Mouse (Mus musculus) frontal cortex, postnatal 10 days (tissue): Measurements from ENCODE around the gene Ccdc151.

Experiments
- DNase-seq, 2 experiments: peaks; one replicate each; pipeline ENCODE4 v3.0.0; 2022; ENCODE audit warnings: low spot score in 2 of 2, mixed read lengths in 1 of 2

Ccdc151 gene

DNA sequence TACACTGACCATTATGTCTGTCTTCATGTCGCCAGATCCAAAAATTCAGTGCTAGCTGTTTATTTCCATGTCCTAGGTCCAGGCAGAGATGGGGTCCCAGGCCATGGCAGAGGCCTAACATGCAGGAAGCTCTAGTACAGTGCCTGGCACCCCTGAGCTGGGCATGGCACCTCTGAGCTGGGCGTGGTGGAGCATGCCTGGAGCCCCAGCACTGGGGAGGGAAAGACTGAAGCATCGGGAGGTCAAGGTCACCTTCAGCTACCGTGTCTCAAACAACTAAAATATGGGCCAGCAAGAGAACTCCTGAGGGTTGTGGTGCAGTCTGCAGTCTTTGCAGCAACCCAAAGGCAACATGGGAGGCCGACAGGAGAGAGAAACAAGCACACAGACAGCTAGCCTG, 44.1 kb downstream of the Ccdc151 start:
- no peak for DNase-seq

DNA sequence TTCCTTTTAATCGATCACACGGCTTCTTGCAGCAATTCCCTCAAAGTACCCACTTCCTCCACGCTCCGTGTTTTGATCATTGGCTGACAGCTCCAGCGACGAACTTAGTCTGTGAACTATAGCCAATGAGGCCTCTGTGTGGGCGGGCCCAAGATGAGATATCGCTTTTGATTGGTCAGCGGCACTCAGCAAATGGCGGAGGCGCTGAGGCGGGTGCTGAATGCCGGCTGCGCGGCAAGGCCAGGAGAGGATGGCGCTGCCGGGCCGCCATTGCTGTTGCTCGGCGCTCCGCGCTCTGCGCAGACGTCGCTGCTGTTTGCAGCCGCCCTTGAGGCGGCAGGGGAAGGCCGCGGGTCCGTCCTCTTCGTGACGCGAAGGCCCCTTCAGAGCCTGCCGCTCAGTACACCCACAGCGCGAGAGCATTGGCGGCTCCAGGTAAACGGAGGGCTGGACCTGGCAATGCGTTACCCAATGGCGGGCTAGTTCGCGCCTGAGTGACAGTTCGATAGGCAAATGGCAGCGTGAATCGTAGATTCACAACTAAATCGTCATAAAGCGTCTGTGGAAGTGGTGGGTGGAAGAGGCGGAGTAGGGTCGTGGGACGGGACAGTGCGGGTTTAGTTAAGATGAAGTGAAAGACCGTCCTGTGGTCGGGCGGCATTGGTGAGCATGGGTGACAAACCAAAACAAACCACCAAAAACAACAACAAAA, 46.7 kb downstream of the Ccdc151 start, which contains the start of gene Swsap1:
Swsap1 (plus strand) TSS at position 186 of the 712 bp plus-strand sequence.
- DNase-seq = peak; percentile 97 to 99

DNA sequence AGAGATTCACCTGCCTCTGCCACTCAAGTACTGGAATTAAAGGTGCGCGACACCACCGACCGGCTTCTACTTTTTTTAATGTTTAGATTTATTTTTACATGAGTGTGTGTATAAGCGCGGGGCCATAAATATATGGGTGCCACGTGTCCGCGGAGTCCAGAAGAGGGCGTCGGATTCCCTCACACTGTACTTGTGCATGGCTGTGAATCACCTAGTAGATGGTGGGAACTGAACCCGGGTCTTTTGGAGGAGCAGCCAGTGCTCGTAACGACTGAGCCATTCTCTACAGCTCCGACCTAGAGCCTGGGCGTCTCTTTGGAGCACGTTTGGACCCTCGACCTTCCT, 47.2 kb downstream of the Ccdc151 start:
- DNase-seq = no peak

DNA sequence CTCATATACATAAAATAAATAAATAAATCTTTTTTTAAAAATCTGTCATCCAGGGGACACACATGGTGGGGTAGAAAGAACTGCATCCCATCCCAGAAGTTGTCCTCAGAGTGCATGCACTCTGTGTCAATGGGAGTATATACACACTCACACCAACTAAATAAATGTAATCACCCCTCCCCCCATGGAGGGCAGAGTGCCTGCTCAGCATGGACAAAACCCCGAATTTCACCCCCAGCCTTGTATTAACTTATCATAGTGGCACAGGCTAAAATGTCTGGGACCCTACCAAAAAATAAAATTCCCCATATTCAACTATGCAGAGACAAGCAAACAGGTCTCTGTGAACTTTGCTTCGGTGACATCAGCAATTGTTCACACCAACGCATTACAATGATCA, 47.8 kb downstream of the Ccdc151 start:
- no peak for DNase-seq

DNA sequence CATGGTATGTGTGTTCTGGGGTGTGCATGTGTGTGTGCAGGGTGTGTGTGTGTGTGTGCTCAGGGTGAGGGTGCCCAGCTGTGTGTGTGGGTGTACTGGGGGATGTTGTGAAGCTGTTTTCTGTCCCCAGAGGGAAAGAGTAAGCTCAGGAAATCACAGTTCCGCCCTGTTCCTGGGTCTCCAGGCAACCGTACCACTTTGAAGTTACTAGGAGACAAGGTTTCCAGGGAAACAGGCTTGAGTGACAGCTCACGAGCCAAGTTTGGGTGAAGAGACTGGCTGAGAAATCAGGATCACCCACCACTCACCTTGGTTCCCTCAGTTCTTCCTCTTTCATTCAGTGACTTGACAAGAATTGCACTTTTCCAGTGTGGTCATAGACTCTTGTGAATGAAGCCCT, 48.8 kb downstream of the Ccdc151 start:
- DNase-seq = peak; percentile 62 to 78

DNA sequence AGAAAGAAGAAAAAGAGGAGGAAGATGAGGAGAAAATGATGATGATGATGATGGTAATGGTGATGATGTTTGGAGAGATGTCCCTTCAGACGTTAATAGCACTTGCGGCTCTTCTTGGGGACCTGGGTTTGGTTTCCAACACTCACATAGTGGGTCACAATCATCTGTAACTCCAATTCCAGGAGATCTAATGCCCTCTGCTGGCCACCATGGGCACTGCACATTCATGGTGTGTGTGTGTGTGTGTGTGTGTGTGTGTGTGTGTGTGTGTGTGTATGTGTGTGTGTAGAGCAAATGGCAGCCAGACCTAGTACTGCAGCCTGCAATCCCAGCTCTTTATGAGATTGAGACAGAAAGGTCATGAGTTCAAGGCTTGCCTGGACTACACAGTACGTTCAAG, 50.5 kb downstream of the Ccdc151 start:
- no peak for DNase-seq

DNA sequence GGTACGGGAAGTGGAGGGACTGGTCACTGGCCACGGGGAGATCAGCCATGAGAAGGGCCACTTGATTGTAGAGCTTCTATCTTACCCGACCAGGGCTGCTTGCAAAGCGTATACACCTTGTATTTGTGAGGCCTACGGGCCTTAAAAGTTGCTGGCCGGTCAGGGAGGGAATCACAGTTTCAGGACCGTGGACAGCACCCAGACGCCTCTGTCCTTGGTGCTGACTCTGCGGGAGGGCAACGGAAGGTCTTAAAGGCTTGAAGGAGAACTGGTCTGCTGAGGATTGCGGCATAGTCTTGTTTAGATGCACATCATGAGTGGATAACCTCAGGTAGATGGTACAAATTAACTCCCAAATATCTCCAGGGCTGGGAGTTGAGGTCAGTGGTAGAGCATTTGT, 52.1 kb downstream of the Ccdc151 start:
- DNase-seq = no peak

DNA sequence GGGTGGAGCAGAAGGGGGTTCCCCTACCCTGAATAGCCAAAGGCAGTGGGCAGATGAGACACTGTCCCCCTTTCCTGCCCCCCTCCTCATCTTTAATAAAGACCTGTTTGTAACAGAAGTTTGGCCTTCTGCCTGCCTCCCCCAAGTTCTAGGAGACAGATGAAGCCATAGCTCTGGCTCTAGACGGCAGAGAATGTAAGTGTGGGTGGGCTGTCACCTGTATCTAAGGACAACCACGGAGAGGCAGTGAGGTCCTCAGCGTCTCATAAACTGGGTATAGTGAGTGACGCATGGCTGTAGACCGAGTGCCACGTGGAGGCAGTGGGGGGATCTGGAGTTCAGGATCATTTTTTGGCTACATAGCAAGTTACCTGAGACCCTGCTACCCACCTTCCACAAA, 53.6 kb downstream of the Ccdc151 start:
- no peak for DNase-seq

DNA sequence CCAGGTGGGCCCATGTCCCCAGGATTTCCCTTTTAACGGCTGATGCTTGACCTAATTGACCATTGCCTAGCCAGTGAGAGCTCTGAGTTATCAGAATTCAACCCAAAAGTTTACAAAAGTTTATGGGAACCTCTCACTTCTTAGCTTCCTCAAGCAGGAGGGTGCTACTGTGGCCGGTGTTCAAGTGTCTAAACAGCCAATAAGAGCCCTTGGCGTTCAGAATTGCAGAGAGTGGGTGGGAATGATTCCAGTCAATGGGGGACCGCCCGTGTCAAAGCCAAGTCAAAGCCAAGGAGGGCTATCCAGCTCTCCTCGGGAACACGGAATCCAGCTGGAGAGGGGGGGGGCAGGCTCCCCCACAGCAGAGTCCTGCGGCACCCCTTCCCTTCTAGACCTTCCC, 54.3 kb downstream of the Ccdc151 start:
- DNase-seq = no peak

DNA sequence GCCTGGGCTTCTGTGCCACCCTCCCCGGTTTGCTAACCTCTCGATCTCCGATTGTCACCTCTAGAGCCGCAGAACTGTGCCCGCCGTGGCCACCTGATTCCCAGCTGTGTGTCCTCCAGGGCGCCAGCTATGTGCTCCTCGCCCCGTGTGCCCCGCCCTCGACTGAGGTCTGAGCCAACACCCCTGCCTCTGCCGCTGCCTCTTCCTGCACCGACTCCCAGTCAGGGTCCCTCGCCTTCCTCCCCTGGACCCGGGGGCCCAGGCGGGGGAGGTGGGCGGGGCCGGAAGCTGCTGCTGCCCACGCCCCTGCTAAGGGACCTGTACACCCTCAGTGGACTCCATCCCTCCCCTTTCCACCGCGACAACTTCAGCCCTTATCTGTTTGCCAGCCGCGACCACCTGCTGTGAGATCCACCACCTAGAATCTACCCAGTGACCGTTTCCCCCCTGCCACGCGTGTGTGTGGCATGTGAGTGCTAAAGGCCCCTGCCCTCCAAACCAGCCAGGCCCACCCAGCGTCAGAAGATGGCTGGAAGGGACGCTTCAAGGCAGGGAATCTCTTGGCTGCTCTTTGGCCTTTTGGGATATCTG, 54.8 kb downstream of the Ccdc151 start:
- DNase-seq = no peak

DNA sequence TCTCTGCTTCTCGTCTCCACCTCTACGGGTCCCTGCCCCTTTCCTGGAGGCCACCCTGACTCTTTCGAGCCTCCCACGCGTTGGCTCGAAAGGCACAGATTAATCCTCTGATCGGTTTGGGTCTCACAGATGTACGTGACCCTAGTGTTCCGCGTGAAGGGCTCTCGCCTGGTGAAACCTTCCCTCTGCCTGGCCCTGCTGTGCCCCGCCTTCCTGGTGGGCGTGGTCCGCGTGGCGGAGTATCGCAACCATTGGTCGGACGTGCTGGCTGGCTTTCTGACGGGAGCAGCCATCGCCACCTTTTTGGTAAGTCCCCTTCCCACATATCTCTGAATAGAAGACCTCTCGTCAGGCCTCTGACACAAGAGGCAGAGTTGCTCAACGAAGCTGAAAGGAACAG, 58.2 kb downstream of the Ccdc151 start:
- DNase-seq = no peak

DNA sequence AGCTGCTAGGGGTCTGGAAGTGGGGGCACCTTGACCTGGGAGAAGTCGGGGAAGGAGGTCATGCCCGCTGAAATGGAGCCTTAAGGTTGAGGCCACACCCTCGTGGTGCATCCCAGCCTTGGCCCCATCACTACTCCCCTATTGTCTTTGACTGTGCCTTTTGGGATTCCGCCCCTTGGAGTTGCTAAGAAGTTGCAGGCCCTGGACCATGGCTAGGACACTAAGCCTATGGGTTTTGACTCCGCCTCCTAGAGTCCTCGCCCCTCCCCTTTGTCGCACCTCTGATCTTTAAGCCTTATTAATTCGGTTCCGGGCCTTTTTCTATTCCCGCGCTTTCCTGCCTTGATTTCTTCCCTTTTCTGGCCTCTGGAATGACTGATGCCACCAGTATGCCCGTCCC, 58.8 kb downstream of the Ccdc151 start:
- no peak for DNase-seq

DNA sequence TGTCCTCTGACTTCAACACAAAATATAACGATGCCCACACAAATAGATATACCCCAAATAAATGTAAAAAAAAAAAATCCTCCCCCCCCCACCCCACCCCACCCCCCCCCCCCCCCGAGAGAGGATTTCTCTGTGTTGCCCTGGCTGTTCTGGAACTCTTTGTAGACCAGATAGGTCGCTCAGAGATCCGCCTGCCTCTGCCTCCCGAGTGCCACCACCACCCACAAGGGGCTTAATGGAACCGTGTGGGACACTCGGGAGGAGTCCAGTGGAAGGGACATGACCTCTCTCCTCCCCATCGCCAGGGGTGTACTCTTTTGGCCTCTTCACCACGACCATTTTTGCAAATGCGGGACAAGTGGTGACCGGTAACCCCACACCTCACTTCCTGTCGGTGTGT, 59.4 kb downstream of the Ccdc151 start:
- no peak for DNase-seq
